Mouse (Mus musculus): ENCODE measurements around the gene Kcnk4.

DNA sequence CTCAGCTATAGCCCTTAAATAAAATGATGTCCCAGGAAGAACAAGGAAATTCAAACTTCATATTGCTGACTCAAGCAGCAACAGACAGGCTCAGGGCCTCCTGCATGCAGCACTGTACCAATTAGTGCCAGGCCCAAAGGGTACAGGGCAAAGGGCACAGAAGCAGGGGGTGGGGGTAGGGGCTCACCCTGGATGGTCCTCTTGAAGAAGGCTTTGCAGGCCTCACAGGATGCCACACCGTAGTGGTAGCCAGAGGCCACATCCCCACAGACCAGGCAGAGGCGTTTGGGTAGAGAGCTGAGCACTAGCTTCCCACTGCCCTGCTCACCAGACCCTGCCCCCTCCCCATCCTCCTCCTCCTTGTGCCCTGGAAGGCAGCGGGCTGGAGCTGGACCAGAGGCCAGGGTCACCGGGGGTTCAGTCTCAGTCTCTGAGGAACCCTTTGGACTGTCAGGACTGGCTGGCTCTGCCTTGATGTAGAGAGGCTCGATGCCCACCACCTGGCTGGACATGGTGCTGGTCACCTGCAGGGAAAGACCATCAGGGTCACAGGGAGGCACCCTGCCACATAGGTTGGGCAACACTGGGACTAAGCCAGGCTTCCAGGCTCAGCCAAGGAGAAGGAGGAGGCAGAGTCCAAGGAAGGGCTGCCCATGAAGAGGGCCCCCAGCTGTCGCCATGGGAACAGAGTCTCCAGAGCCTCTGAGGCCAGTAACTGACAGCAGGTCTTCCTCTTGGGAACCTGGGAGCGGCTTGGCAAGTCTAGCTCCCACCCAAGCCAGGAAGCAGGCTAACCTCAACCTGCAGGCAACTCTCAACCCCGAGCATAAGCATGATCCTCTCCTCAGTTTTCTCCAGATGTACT is 14.2 kb downstream of the Kcnk4 start:
- TF ChIP-seq BHLHE40 (IDR thresholded peaks at IDR 0.05; ENCODE audit: low read depth, low read length) (no peak), CTCF (conservative IDR thresholded peaks at IDR 0.05 in 1 of 2, IDR thresholded peaks at IDR 0.05 in 1 of 2; ENCODE audit: low read depth in 2 of 2, low read length in 2 of 2) (no peak), KAT2A (IDR thresholded peaks at IDR 0.05; ENCODE audit: insufficient replicate concordance, low read length) (no peak), POLR2A (IDR thresholded peaks at IDR 0.05; ENCODE audit: low read depth, low read length) (no peak), MAFK (IDR thresholded peaks at IDR 0.05; ENCODE audit: insufficient replicate concordance, low read length) (no peak), EP300 (IDR thresholded peaks at IDR 0.05; ENCODE audit: low read length) (no peak), CHD1 (IDR thresholded peaks at IDR 0.05; ENCODE audit: low read depth, low read length) (no peak), MAZ (IDR thresholded peaks at IDR 0.05; ENCODE audit: low read depth, low read length) (no peak), ETS1 (conservative IDR thresholded peaks at IDR 0.05; ENCODE audit: low read depth, low read length) (no peak), ZC3H11A (IDR thresholded peaks at IDR 0.05; ENCODE audit: low read depth, low read length) (no peak)

All from CH12.LX (cell line).